Mouse (Mus musculus): ENCODE data around the gene Bcl2l1. TPM values are rescaled to one million over a fixed set of nuclear protein-coding genes. Genes with fewer than 3 reads are reported as not detected.

Gene Bcl2l1
- total RNA-seq, 2 experiments from 2014 or later: 128 to 133 TPM

DNA sequence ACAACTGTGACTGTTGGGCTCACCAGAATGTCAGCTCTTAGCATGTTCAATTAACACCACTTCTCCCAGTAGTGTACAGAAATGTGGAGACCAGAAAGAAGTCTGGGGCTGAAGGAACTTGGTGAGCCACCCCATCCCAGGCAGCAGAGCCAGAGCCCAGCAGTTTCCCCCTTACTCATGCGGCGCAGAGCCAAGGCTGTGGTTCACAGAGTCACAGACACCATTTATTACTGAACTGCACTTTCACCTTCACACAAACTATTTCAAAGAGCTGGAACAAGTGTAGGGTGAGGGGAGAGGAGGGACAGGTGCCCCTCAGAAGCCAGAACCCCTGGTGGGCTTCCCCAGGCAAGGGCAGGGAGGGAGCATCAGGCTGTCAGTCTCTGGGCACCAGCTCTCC is 51.1 kb downstream of the Bcl2l1 start:
- intact Hi-C loops (cut with DNase I): no loop called here
- no peak for DNase-seq (ENCODE audit: low spot score in 2 of 2)

DNA sequence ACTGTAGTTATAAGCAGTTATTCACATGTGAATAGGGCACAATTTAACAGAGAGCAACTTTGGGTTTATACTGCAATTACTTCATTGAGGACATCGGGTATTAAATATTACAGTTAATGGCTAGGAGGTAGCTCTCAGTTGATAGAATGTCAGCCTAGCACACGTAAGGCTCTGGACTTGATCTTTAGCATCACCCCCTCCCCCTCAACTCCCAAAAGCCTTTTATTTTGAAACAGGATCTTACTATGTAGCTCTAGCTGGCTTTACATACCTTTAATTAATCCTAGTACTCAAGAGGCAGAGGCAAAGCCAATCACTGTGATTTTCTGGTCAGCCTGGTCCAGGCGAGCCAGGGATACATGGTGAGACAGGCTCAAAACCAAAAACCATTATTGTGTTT is 54.4 kb downstream of the Bcl2l1 start:
- intact Hi-C loops (cut with DNase I): loop anchor here (5.0 kb wide), 1 partner anchor 40 kb away; the partner anchor contains the start of gene Id1

DNA sequence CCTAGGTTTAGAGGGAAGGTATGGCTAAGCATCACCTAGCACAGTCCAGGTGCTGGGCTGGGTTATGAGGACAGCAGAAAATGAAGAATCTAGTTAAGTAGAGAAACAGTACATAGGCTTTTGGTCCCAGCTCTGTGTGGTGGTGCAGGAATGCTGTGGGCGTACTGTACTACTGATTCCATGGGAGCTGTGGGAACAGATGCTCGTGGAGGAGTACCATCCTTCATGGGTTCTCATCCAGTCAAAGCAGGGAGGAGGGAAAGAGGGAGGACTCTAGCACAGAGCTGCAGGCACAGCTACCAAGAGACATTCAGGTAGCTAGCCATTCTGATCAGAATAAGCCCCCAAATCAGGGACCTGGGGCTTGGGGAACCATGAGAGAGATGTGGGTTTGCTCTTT is 55.1 kb downstream of the Bcl2l1 start:
- intact Hi-C loops (cut with DNase I): loop anchor here (5.0 kb wide), 1 partner anchor 39 kb away; the partner anchor contains the start of gene Id1
- peak; percentile 73 to 77 for DNase-seq (ENCODE audit: low spot score in 2 of 2)

More for the DNA sequence above, 54.4 kb downstream of the Bcl2l1 start:
- DNase-seq (ENCODE audit: low spot score in 2 of 2): no peak

DNA sequence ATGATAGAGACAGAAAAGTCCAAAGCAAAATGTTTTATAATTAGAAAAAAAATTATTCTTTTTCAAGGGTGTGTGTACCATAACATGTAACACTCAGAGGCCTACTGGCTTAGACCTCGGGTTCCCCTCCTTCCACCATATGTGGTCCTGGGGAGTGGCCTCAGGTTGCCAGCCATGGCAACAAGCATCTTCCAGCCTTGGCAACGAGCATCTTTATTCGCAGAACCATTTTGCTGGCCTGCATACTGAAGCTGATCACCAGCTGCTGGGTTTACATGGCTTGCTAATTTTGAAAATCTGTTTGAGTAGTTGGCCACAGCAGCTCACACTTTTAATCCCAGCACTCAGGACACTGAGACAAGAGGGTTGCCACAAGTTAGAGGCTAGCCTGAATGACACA is 55.5 kb downstream of the Bcl2l1 start:
- intact Hi-C loops (cut with DNase I): loop anchor here (5.0 kb wide), 1 partner anchor 39 kb away; the partner anchor contains the start of gene Id1

DNA sequence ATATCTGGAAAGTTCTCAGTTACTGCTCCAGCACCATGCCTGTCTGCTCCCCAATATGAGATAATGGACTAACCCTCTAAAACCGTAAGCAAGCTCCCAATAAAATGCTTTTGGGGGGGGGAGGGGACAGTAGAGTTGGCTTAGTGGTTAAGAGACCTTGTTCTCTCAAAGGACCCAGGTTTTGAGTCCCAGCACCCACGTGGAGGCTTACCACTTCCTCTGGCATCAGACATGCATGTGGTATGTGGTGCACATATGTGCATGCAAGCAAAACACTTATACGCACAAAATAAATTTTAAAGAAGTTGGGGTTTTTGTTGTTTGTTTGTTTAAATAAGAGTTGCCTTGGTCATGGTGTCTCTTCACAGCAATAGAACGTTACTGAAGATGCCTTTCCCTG is 56.2 kb downstream of the Bcl2l1 start:
- intact Hi-C loops (cut with DNase I): loop anchor here (5.0 kb wide), 1 partner anchor 38 kb away; the partner anchor contains the start of gene Id1

More for the DNA sequence above, 55.5 kb downstream of the Bcl2l1 start:
- no peak for DNase-seq (ENCODE audit: low spot score in 2 of 2)

DNA sequence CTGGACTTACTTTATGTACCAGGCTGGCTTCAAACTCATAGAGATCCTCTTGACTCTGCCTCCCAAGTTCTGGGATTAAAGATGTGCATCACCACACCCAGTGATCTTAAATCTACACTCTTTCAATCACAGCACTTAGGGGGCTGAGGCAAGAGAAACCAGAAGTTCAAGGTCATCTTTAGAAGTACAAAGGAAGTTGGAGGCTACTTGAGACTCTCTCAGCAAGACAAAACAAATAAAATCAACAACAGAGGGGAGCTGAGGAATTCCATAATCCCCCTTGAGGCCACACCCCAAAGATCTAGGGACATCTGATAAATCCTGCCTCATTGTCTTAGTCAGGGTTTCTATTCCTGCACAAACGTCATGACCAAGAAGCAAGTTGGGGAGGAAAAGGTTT is 59.3 kb downstream of the Bcl2l1 start:
- intact Hi-C loops (cut with DNase I): no loop called here
- no peak for DNase-seq (ENCODE audit: low spot score in 2 of 2)

More for the DNA sequence above, 56.2 kb downstream of the Bcl2l1 start:
- DNase-seq (ENCODE audit: low spot score in 2 of 2): no peak

DNA sequence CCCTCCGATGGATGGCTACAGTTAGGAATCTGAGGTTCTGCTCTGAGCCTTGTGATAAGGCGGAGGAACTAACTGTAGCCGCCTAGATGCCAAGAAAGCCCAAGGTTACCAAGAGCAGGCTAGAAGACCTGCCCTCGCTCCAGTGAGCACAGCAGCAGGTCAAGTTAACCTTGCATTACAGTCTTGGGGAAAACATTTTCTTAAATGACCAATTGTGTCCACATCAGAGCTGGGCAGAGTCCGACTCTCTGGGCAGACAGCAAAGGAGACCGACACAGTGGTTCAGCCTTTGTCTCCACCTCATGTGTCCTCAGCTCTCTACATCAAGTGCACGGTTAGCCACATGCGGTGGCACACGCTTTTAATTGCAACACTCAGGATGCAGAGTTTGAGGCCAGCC is 60.0 kb downstream of the Bcl2l1 start:
- intact Hi-C loops (cut with DNase I): no loop called here

DNA sequence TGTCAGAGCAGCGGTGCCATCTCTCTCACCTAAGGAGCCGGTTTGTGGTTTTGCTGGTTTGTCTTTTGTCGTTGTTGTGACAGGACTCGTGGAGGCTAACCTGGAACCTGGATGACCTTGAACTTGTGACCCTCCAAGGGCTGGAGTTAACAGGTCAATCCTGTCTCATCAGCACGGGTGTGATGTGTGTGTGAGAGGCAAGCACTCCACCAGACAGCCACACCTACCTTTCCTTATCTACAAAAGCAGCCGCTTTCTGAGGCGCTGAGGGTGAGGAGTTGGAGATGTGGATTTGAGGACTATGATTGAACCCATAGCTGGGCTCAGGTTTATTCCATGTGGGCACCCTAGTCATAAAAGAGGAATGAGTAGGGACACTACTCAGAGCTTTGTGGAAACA is 61.9 kb downstream of the Bcl2l1 start:
- DNase-seq (ENCODE audit: low spot score in 2 of 2): no peak
- intact Hi-C loops (cut with DNase I): no loop called here

More for the DNA sequence above, 60.0 kb downstream of the Bcl2l1 start:
- DNase-seq (ENCODE audit: low spot score in 2 of 2): no peak

DNA sequence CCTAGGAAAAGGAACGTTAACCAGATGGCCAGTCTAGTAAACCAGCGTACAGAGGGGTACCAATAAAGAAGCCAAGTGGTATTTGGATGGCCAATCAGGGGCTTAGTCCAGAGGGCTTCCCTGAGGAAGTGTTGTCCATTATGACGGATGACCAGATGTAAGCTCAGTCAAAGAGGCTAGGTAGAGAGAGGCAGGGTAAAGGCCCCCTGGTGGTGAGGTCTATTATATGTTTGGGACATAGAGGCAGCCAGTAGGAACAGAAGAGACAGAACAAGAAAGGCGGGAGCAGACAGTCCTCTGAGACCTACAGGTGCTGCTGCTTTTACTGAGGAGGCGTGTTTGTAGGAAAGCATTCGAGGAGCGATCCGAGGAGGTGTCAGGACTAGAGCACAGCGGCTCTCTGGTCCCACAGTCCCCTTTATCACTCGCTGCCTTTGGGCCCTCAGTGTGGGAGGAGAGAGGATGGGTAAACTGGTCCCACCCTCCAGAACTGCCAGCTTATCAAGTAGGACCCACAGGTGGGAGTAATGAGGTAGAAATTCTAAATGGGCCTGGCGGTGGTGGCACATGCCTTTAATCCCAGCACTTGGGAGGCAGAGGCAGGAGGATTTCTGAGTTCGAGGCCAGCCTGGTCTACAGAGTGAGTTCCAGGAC is 63.8 kb downstream of the Bcl2l1 start:
- intact Hi-C loops (cut with DNase I): loop anchor here (2.0 kb wide), 1 partner anchor 63 kb away; the partner anchor contains the start of gene Bcl2l1
- DNase-seq (ENCODE audit: low spot score in 2 of 2): no peak

DNA sequence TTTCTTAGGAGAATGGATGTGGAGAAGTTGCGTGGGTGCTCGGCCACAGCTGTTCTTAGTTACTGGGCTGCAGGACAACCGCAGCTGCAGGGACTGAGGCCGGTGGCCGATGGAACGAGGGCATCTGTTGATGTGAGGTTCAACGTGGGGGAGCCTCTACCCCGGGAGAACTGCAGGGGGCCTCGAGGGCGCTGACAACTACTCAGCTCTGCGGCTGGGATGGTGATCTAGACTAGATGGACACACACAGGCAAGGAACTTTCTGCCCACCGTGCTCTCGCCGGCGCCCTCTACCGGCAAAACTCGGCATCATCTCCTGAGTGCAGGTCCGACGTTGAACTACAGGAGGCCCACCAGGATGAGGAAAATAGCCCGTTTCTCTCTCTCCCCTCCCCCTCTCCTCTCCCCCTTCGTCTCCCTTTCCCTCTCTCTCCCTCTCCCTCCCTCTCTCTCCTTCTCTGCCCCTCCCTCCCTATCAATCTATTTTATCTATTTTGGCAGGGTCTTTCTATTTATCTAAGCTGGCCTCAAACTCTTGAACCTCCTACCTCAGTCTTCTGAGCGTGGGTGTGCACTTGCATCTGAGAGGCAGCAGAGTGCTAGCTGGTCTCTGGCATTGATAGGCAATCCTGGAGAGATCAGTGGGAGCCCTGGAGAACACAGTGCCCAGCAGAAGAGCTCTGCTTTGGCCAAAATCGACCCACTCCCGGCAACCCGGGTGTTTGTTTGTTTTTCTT is 65.0 kb downstream of the Bcl2l1 start:
- intact Hi-C loops (cut with DNase I): loop anchor here (1.0 to 2.0 kb wide), 2 partner anchors 64 to 70 kb away; partner anchors contain the start of gene Bcl2l1
- DNase-seq (ENCODE audit: low spot score in 2 of 2): peak; percentile 73 to 82

DNA sequence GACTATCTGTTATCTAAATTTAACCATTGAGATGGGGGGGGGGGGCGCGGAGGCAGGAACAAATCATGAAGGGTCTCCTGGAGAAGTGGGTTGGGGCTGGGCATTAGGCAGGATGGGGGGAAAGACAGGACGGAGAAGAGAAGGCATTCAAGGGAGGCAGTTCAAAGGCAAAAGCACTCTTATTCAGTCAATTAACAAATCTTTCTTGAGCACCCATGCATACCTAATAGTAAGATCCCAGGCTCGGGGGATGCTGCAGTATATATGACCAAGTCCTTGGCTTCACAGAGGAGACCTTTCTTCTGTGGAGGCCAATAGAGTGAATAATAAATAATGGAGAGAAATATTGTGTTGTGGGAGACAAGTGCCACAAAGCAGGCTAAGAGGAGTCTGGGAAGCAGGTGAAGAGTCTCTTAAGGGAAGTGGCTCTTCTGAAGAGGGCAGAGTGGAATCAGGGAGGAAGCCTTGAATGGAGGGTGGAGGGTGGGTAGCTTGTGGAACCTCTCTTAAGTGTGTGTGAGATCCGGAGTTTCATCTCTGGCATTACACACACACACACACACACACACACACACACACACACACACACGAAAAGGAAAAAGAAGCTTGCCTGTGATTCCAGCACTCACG is 66.4 kb downstream of the Bcl2l1 start:
- DNase-seq (ENCODE audit: low spot score in 2 of 2): no peak
- intact Hi-C loops (cut with DNase I): no loop called here

DNA sequence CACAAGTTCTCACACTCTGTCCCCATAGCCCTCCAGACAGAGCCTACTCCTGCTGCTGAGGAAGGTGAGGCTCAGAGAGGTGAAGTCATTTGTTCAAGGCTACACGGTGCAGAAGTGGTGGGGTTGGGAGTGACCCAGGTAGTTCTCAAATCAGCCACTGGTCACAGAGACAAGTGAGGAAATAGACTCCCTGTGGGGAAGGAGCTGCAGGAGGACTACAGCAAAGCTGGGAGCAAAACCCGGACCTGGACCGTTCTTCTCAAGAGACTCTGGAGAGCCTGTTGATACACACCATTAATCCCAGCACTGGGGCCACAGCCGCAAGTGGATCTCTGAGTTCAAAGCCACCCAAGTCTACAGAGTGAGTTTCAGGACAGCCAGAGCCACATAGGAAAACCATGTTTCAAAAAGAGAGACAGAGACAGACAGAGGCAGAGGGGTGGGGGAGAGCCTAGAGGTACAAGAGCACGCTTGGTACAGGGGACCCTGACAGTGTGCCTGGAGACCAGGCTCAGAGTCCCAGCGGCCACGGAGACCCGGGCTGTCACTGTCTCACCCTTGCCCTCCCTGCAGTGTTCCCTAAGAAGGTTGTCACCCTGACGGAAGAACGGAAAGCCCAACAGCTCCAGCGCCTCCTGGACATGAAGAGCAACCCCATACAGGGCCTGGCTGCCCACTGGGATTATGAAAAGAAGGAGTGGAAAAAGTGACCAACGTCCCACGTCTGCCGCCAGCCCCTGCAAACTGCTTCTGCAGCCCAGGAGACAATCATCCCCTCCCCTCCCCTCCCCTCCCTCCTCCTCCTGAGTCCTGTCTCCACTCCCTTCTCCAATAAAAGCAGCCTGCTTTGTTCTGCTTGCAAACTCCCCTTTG is 67.1 kb downstream of the Bcl2l1 start:
- intact Hi-C loops (cut with DNase I): no loop called here

DNA sequence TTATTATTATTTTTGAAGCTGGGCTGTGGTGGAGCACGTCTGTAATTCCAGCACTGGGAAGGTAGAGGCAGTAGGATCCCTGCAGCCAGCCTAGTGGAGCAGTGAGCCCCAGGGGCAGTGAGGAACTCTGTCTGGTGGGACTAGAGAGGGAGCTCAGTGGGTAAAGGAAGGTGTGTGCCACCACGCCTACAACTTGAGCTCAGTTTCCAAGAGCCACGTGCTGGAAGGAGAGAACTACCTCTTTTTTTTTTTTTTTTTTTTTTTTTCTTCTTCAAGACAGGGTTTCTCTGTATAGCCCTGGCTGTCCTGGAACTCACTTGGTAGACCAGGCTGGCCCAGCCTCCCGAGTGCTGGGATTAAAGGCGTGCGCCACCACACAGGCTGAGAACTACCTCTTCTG is 68.2 kb downstream of the Bcl2l1 start:
- intact Hi-C loops (cut with DNase I): no loop called here

More for the DNA sequence above, 67.1 kb downstream of the Bcl2l1 start:
- no peak for DNase-seq (ENCODE audit: low spot score in 2 of 2)

DNA sequence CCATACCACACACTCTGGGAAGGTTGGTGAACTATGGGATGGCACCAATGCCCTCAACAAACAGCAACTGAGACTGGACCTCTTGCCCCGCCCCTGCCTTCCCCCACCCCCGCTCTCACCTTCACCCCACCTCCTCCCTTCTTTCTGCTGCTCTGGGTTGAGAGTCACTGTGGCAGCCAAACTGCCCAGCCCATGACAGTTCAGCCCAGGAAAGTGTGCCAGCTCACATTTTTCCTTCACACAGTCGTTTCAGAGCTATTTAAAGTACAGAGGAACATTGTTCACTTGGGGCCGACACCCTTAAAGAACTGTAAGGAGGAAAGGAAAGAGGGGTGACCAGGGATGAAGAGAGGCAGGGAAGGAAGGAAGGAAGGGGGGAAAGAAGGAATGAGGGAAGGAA is 73.2 kb downstream of the Bcl2l1 start:
- no peak for DNase-seq (ENCODE audit: low spot score in 2 of 2)
- intact Hi-C loops (cut with DNase I): no loop called here

More for the DNA sequence above, 68.2 kb downstream of the Bcl2l1 start:
- DNase-seq (ENCODE audit: low spot score in 2 of 2): no peak

DNA sequence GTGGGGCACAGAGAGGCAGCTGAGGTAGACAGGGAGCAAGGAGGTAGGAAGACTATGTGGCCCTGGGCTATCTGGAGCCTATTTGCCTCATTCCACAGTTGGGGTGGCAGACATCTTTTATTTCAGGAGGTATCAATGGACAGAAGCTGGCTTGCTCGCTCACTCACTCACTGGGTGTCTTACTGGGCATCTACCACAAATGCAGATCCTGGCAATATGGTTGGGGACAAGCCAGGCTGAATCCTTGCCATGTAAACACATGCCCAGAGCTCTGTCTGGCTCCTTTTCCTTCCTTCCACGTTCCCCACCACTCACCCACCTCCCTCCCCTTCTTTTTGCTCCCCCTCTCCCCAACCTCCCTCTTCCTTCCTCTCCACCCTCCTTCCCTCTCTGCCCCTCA is 74.0 kb downstream of the Bcl2l1 start:
- no peak for DNase-seq (ENCODE audit: low spot score in 2 of 2)
- intact Hi-C loops (cut with DNase I): no loop called here

DNA sequence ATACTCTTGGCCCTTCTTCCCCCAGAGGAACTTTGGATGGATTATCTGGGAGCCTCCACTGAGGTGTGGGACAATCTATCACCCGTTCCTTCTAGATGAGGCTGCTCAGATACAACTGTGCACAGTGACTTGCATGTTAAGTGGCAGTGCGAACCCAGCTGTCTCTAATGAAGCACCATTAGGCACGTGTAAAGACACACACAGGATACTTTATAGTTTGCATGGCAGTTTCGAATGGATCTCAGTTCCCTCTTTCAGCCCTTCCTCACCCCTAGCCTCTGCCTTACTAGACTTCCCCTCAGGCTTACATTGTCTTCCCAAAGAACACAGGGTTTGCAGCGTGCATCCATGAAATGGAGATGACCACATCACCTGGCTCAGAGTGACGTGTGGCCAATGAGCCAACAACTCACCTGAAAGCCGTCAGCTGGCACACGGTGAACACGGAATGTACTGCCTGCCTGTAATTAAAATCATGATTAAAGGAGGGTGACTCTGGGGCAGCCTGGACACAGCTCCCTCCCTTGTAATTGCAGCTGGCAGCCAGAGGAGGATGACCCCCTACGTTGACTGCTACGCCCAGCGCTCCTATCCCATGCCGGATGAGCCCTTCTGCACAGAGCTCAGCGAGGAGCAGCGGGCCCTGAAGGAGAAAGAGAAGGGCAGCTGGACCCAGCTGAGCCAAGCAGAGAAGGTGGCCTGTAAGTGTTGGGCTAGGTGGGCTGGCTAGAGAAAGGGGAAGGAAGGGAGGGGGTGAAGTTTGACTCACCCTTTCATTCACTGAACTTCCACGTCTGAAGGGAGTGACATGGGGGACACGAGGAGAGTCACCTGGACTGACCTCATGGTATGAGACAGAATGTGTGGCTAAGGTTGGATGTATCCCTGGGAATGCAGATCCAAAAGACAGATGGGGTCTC is 74.8 kb downstream of the Bcl2l1 start:
- intact Hi-C loops (cut with DNase I): no loop called here
- DNase-seq (ENCODE audit: low spot score in 2 of 2): no peak

DNA sequence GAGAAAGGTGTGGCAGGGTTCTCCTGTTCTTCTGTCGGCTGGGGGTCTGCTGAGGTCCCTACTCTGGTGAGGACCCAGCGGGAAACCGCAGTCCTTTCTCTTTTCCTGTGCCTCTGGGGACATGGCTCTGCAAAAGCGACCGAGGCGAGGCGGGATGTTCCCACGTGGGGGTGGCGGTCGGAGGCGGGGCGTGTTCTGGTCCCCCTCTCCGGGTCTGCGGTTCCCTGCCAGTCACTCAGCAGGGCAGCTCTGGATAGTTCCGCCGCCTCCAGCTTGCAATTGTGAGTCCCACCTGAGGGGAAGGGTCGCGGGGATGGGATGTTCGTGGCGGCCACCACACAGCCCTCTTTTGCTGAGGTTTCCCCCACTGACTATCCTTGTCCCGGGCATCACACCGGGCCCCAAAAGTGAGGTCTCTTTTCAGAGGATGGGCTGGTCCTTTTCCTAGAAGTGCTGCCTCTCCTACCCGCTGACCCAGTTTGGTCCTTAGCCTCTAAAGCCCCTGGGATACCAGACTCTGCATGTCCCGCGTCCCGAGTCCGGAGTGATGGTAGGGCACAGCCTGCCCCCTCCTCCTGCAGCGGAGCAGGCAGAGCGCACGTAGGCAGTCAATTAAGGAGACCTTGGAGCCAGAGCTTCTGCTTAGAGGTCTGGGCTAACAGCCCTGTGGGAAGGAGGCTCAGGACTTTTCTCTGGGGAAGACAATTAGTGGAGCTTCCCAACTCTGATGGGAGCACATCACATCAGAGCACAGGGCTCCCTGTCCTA is 77.4 kb downstream of the Bcl2l1 start, which contains the start of gene Cox4i2:
Cox4i2 (plus strand) TSS at position 230 of the 768 bp plus-strand sequence.
- no peak for DNase-seq (ENCODE audit: low spot score in 2 of 2)
- intact Hi-C loops (cut with DNase I): no loop called here
